Mouse (Mus musculus): ENCODE measurements around the gene Jtb. TPM values are rescaled to one million over a fixed set of nuclear protein-coding genes. Genes with fewer than 3 reads are reported as not detected.
"Not testable (repeated sequence)": the region's sequence is repeated elsewhere in the genome, so short reads cannot be mapped to it uniquely, and the experiment has no call there.

Jtb gene
- polyA plus RNA-seq, 3 experiments from 2014 or later: 61.4 to 73.4 (median 68.5) TPM

DNA sequence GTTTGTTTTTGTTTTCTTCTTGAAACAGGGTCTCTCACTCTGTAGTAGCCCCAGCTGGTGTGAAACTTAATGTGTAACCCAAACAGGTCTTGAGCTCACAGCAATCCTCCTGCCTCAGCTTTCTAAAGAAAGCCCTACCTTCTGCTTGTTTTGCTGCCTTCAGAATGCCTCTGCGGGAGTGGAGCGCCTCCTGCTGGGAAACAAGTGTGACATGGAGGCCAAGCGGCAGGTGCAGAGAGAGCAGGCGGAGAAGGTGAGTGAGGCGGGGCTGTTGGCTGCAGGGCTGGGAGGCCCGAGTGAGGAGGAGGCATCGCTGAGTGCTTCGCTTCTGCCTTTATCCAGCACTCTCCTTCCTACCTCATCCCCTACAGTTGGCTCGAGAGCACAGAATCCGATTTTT lies 7.1 kb upstream of the Jtb start:
- ATAC-seq: no peak

- peak; percentile 23 for ATAC-seq
Measured at GRCm38 (mm10) chr3:90231075-90231474, 322 bp upstream of the Jtb start.

GRCm38 (mm10) chr3:90241251-90241650 lies 9.9 kb downstream of the Jtb start:
- ATAC-seq: no peak

DNA sequence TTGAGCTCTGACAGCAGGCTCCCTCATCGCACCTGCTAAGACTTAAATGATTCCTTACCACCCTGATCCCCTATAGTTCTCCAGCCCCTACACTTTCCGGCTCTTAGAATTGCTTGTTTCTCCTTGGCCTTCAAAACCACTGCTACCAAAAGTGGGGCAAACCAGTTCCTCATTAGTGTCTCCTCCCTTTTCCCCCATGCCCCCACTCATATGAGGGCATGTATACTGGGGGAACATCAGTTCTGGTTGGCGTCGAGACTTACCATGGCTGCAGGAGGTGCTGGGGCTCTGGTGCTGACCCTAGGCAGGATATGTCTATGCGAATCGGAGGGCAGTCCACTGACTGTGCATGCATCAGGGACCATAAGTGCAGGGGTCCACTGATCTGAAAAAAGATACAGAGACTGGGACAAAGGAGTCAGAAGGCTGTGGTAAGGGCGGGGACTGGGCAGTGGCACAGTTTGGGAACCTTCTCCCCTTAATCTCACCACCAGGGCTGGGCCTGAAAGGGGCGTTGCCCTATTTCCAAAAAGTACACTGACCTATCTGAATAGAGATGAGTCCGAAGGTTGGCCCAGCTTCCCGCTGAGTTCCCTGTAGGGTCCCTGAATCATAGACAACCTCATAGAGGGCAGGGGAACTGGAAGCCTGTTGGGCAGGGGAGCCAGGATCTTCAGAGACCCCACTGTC lies 10.4 kb downstream of the Jtb start:
- ATAC-seq: no peak

DNA sequence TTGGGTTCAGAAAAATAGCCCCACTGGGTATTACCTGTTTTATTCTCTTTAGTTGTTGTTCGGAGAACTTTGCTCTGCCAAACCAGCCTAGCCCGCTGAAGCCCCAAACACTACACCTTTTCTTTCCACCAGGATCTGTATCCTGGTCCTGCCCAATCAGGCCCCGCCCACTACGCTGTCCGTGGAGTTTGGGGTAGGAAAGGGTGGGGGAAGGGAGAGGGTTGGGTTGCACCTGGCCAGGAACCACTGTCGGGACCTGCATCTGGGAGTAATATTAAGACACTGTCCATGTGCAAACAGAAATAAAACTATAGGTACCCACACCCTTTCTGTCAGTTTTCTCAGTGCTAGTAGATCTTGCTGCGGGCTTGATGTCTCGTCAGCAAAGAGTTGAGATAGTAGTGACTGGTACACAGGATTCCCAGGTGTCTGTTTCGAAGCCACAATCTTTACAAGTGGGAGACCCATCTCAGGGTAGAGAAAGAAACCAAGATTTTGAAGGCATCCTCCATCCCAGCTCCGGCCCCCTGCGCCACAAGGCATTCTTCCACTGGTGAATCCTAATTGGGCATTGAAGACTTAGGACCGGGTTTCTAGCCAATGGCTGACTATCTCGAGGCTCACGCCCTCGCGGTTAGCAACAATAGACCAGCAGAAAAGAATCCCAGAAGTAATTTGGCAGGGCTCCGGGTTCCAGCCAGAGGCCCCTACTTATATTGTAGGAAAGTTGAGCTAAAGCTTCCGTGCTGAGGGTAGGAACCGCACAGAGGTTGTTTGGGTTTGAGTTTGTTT lies 11.8 kb downstream of the Jtb start, which contains the start of gene Creb3l4:
Creb3l4 (minus strand) TSS at position 529 of the 792 bp plus-strand sequence.
- ATAC-seq: no peak

GRCm38 (mm10) chr3:90245406-90245805 lies 14.0 kb downstream of the Jtb start:
- ATAC-seq: peak; percentile 43

- ATAC-seq: peak; percentile 24
Measured at GRCm38 (mm10) chr3:90247630-90247959, 16.2 kb downstream of the Jtb start.

GRCm38 (mm10) chr3:90247960-90248745 lies 16.8 kb downstream of the Jtb start, which contains the start of gene Slc39a1:
TSS of gene Slc39a1 (plus strand) at chr3:90248172.
- peak; percentile 97 for ATAC-seq

- ATAC-seq: no peak
Measured at GRCm38 (mm10) chr3:90248746-90249100, 17.3 kb downstream of the Jtb start.

DNA sequence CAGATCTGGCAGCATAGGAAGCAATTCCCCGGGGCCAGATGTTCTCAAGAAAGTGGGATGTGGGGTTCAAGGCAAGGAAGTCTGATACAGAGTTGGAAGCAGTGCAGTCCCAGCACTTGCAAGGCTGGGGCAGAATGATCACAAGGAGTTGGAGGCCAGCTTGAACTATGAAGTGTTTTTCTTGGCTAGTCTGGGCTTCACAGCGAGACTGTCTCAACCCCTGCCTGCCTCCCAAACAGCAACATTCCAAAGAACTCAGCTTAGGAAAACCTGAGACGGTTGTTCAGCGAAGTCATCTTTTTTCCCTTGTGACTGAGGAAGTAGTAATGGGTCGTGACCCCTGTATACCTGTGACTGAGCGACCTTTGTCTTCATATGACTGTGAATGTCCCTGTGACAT lies 19.4 kb downstream of the Jtb start:
- ATAC-seq: no peak

DNA sequence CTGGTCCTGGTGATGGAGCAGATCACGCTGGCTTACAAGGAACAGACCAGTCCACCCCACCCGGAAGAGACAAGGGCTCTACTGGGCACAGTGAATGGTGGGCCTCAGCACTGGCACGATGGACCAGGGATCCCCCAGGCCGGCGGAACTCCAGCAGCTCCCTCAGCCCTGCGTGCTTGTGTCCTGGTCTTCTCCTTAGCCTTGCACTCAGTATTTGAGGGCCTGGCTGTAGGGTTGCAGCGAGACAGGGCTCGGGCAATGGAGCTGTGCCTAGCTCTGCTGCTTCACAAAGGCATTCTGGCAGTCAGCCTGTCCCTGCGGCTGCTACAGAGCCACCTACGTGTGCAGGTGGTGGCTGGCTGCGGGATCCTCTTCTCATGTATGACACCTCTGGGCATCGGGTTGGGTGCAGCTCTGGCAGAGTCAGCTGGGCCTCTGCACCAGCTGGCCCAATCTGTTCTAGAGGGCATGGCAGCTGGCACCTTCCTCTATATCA lies 20.4 kb downstream of the Jtb start:
- ATAC-seq: not testable (repeated sequence)

- not testable (repeated sequence) for ATAC-seq
Measured at GRCm38 (mm10) chr3:90252659-90253058, 21.3 kb downstream of the Jtb start.

DNA sequence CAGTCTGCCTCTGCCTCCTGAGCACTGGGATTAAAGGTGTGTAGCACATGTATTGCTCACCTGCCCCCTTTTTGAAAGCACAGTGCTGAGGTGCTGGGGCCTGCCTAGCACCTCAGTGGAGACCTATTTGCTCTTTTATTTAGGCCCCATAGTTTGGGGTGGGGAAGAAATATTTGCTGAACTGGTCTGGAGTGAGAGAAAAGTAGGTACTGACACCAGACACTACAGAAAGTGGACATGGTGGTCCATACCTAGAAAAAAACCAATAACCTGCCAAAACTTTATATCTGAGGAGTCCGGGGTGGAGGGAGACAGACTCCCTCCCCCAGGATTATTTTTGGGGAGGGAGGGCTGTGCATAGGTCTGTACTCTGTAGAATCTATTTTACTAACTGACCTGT lies 21.8 kb downstream of the Jtb start:
- not testable (repeated sequence) for ATAC-seq

- peak; percentile 99 for ATAC-seq
Measured at GRCm38 (mm10) chr3:90253653-90254418, 22.4 kb downstream of the Jtb start, which contains the start of gene Crtc2. TSS of gene Crtc2 (plus strand) at chr3:90254163.

- ATAC-seq: peak; percentile 21
Measured at GRCm38 (mm10) chr3:90254419-90255193, 23.2 kb downstream of the Jtb start.

DNA sequence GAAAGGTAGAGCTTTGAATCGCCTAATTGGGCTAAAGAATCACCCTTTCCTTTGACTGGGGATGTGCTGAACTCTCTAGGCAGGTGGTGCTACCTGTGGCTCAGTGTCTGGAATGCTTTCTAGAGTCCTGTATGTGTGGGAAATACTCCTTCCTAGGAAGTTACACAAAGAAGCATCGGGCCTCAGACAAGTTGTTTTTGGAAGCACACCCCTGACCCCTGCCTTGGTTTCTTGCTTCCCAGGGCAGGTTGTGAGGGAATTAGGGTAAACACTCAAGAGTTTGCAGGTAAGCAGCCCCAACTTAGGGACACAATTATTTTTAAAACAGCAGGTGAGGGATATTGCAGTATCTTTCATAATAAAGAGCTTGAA lies 23.8 kb downstream of the Jtb start:
- no peak for ATAC-seq

DNA sequence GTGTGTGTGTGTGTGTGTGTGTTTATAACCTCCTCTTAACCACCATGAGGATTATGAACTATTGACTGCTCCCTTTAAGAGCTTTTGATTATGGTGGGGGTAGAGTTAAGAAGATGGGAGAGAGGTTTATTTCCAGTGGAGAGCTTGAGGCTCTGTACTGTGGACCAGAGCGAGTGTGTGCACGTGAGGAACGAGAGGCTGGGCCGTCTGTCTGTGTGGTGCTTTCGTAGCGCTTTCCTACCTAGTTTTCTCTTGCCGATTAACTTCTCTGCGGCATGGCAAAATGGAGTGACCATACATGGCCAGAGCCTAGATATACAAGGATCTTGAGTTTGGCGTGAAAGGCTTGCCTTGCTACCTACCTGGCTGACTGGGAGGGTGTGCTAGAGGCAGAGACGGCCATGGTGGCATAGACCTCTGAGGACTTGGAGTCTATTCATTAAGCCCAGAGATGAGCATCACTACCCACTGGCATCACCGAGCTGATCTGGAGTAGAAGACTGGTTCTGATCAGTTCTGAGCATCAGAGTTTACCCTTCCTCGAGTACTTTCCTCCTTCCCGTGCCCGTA lies 24.5 kb downstream of the Jtb start:
- ATAC-seq: no peak

DNA sequence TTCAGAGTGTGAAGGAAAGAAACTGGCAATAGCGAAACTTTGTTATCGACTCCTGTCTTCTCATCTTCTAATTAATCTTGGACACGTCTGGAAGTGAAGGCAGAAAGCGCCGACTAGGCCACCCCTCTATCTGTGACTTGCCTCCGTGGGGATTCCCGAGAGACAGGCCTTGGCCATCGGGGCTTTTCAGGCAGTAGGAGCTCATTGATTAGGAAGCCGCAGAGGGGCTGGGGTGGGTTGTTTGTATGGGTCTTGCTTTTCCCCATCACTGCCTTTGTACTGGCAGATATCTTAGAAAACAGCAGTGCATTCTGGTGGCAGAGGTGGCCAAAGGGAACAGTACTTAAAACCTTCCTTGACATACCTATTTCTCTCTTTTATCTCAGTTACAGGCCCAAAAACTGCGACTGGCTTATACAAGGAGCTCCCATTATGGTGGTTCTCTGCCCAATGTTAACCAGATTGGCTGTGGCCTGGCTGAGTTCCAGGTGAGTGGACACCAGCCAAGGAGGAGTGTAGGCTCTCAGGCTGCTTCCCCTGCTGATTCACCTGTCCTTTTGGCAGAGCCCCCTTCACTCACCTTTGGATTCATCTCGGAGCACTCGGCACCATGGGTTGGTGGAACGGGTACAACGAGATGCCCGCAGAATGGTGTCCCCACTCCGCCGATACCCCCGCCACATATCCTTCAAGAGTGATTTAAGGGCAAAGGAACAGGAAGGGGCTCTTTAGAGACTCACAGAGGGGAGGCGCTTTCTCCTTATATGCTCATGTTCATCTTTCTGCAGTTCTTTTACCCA lies 25.5 kb downstream of the Jtb start:
- ATAC-seq: no peak

- ATAC-seq: no peak
Measured at GRCm38 (mm10) chr3:90258521-90258920, 27.1 kb downstream of the Jtb start.

DNA sequence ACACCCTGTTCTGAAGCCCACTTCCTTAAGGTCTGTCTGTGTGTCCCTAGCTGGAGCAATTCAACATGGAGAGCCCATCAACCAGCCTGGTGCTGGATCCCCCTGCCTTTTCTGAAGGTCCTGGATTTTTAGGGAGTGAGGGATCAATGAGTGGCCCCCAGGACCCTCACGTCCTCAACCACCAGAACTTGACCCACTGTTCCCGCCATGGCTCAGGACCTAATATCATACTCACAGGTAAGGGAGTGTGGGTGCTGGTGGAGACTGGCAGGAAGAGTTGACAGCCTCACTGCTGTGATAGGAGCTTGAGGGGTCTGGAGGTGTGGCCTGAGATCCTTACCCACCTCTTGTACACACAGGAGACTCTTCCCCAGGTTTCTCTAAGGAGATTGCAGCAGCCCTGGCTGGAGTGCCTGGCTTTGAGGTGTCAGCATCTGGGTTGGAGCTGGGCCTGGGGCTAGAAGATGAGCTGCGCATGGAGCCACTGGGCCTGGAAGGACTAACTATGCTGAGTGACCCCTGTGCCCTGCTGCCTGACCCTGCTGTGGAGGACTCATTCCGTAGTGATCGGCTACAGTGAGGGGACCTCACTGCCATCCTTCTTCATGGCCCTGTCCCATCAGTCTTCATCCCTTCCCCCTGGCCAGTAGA lies 31.8 kb downstream of the Jtb start:
- ATAC-seq: no peak

Measured in inflammation-experienced regulatory T-cells, adult 6 months (primary cell).